Mouse (Mus musculus): ENCODE measurements around the gene Pcdh9. TPM values are rescaled to one million over a fixed set of nuclear protein-coding genes. Genes with fewer than 3 reads are reported as not detected.
A peak's percentile ranks its signal among the peaks of the same experiment; 100 is the strongest.

The Pcdh9 gene
- polyA plus RNA-seq, 1 experiment from 2014 or later: 50.9 TPM

DNA sequence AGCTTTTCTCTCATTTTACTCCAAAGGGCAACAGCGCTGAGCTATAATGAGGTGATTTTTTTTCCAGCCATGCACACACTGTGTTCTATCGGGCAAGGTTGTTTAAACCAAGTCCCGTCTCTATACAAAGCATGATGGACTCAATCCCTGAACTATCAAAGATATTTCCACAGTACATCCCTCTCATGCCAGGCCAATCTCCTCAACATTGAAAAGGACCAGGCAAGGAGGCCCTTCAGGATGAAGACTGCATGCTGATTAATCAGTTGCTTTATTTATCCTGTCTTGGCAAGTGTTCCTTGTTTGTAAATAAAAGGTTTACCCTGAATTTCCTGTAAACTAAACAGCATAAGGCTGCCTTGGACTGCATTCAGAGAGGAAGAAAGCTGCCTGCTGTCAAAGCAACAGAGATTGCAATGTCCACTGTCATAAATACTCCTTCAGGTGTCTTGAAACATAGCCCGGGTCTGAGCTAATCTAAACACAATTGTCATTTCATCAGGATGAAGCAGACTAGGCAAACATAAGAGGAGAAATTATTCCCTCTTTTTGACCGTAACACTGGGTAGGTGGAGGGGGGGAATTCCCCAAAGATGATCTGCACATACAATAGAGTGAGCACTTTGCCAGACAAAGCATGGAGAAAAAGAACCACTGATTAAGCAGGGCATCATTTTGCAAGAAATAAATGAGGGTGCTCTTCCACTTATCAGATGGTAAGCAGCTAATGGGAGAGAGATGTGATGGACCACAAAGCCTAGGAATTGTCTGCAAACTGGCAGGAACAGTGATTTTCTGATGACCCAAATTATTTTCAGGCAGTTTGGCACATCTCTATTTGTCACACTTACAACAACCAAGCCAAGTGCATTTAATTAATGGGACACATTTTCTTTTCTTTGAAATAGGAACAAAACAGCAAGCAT, 822.8 kb downstream of the Pcdh9 start:
- peak overlapping the region; percentile 49 for H3K27ac ChIP-seq (ENCODE audit: low read depth, low read length)
- no peak overlapping the region for H3K9ac ChIP-seq (ENCODE audit: low read depth, low read length)
- 53% methylated on average over 5 of the region's 5 CpGs for WGBS
- H3K4me2 ChIP-seq (replicated peaks; ENCODE audit: low read depth, low read length): no peak overlapping the region
- no peaks in the 10 kb centered on the region for H3K4me1 ChIP-seq (replicated peaks; ENCODE audit: control insufficient read depth, insufficient read depth, low read length)
- no peak overlapping the region for H3K4me3 ChIP-seq (ENCODE audit: low read depth, low read length)
- H3K9me3 ChIP-seq (ENCODE audit: control insufficient read depth, low read length): no peaks in the 10 kb centered on the region
- H3K27me3 ChIP-seq (ENCODE audit: control insufficient read depth, insufficient read depth, low read length): no peaks in the 10 kb centered on the region
- H3K36me3 ChIP-seq (ENCODE audit: control insufficient read depth, insufficient read depth, low read length): no peaks in the 10 kb centered on the region
- ATAC-seq (ENCODE audit: low FRiP score): peak; percentile 70
- DNase-seq (ENCODE audit: low spot score): no peak

DNA sequence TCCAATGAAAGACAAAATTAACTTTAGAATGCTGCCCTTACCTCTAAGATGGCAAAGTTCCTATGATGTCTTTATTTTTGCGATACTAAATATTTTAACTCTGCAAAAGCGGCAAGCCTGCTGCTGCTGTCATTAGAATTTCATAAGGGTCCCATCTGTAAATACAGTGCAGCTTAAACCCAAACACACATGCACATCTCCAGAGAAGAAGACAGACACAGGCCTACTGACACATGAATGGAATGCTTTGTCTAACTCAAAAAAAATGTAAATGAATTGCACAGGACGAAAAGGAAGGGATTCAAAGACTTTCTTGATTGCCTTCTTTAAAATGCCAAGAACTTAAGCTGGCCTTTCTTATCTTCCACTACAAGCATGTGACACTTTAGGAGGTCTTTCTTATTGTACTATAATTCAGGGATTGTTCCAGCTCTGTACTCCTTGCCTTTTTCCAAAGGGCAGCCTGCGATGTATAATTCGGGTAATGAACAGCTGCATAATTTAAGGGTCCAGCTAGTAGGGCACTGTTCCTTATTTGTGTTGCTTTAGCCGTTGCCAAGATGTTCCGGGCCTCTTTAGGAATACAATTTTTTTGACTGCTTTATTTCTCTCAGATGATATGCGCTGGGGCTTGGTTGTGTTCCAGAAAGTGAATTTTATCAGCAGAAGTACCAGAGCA, 823.6 kb downstream of the Pcdh9 start:
- no peak for DNase-seq (ENCODE audit: low spot score)
- 47% methylated on average over 8 of the region's 8 CpGs for WGBS
- no peaks in the 10 kb centered on the region for H3K27me3 ChIP-seq (ENCODE audit: control insufficient read depth, insufficient read depth, low read length)
- no peaks in the 10 kb centered on the region for H3K36me3 ChIP-seq (ENCODE audit: control insufficient read depth, insufficient read depth, low read length)
- no peaks in the 10 kb centered on the region for H3K4me1 ChIP-seq (replicated peaks; ENCODE audit: control insufficient read depth, insufficient read depth, low read length)
- peak; percentile 89 for ATAC-seq (ENCODE audit: low FRiP score)
- no peak overlapping the region for H3K4me3 ChIP-seq (ENCODE audit: low read depth, low read length)
- no peak overlapping the region for H3K9ac ChIP-seq (ENCODE audit: low read depth, low read length)
- no peak overlapping the region; the same call in 1 of the 2 replicates for H3K27ac ChIP-seq (ENCODE audit: low read depth, low read length)
- H3K4me2 ChIP-seq (replicated peaks; ENCODE audit: low read depth, low read length): no peak overlapping the region
- H3K9me3 ChIP-seq (ENCODE audit: control insufficient read depth, low read length): no peaks in the 10 kb centered on the region

DNA sequence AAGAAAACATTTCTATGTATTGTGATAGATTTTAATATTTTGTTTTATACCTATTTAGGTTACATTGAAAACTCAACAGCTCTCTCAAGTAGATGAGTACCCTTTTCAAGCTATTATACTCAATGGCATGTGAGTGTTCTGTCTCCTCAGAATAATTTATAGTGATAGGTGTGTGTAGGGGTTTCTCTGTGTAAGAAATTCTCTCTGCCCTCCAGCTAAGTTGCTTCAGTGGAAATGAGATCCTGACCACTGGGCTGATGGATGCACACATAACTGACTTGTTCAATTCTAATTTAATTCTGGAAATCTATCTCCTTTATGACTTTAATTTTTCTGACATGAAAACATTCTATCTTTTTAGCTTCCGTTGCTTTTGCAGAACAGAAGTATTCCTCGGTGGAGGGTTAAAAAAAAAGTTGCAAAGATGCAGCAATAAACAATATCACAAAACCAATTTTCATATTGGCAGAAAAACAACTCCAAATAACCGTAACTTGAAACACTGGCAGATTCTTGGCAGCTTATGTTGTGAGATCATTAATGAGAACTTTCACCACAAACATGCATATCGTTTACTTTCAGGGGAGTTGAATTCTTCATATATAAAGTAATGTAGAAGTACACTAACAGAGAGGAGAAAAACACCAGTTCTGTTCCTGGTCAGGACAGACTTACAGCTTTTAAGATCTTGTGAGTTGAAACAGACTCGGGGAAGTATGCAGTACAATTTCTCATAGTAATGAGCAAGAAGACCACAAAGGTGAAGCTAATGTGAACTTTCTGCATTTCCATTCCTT, 828.5 kb downstream of the Pcdh9 start:
- H3K4me3 ChIP-seq (ENCODE audit: low read depth, low read length): no peak overlapping the region
- no peaks in the 10 kb centered on the region for H3K9me3 ChIP-seq (ENCODE audit: control insufficient read depth, low read length)
- 87% methylated on average over 5 of the region's 5 CpGs for WGBS
- ATAC-seq (ENCODE audit: low FRiP score) (no peak), DNase-seq (ENCODE audit: low spot score) (no peak)
- no peak overlapping the region for H3K4me2 ChIP-seq (replicated peaks; ENCODE audit: low read depth, low read length)
- no peak overlapping the region for H3K9ac ChIP-seq (ENCODE audit: low read depth, low read length)
- H3K4me1 ChIP-seq (replicated peaks; ENCODE audit: control insufficient read depth, insufficient read depth, low read length): no peaks in the 10 kb centered on the region
- no peaks in the 10 kb centered on the region for H3K27me3 ChIP-seq (ENCODE audit: control insufficient read depth, insufficient read depth, low read length)
- no peak overlapping the region for H3K27ac ChIP-seq (ENCODE audit: low read depth, low read length)
- H3K36me3 ChIP-seq (ENCODE audit: control insufficient read depth, insufficient read depth, low read length): no peaks in the 10 kb centered on the region

DNA sequence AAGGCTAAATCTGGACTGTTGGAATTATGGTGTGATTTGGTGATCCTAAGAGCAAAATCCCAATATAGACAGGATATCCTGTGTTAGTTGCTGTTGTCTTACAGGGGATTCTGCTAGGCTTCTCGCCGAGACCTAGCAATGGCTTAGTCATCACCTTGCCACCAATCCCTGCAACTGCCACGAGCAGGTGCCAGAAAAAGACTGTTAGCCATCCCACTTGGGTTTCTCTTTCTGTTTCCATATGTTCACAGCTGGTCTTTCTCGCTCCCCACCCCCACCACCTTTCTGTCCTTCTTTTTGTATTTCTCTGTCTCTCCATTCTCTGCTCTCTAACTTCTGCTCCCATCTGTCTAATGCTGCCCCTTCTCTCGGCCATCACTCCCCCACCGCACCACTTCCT, 831.7 kb downstream of the Pcdh9 start:
- no peaks in the 10 kb centered on the region for H3K4me1 ChIP-seq (replicated peaks; ENCODE audit: control insufficient read depth, insufficient read depth, low read length)
- H3K9me3 ChIP-seq (ENCODE audit: control insufficient read depth, low read length): no peaks in the 10 kb centered on the region
- no peak overlapping the region for H3K9ac ChIP-seq (ENCODE audit: low read depth, low read length)
- no peak for DNase-seq (ENCODE audit: low spot score)
- H3K4me3 ChIP-seq (ENCODE audit: low read depth, low read length): no peak overlapping the region
- no peaks in the 10 kb centered on the region for H3K27me3 ChIP-seq (ENCODE audit: control insufficient read depth, insufficient read depth, low read length)
- whole genome bisulfite sequencing: 87% methylated on average over 6 of the region's 6 CpGs
- no peaks in the 10 kb centered on the region for H3K36me3 ChIP-seq (ENCODE audit: control insufficient read depth, insufficient read depth, low read length)
- ATAC-seq (ENCODE audit: low FRiP score): no peak
- H3K4me2 ChIP-seq (replicated peaks; ENCODE audit: low read depth, low read length): no peak overlapping the region
- H3K27ac ChIP-seq (ENCODE audit: low read depth, low read length): no peak overlapping the region

DNA sequence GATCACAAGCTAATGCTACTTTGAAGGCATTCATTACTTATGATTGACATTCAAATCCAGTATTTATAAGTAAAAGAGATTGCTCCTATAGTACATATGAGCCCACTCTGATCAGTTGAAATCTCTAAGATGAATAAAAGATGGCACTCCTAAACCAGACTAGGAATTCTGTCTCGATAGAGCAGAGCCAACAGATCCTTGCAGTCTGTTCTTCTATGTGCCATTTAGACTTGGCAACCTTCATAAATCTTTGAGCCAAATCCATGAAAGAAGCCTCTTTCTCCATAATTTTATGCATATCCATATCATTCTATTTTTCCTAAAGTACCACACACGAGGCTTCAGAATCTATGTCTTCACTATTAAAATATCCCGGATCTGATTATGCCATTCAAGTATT, 834.5 kb downstream of the Pcdh9 start:
- WGBS: 85% methylated on average over 3 of the region's 3 CpGs
- Histone ChIP-seq H3K27ac (ENCODE audit: low read depth, low read length) (no peak overlapping the region), H3K4me2 (replicated peaks; ENCODE audit: low read depth, low read length) (no peak overlapping the region), H3K9ac (ENCODE audit: low read depth, low read length) (no peak overlapping the region), H3K27me3 (ENCODE audit: control insufficient read depth, insufficient read depth, low read length) (no peaks in the 10 kb centered on the region), H3K36me3 (ENCODE audit: control insufficient read depth, insufficient read depth, low read length) (no peaks in the 10 kb centered on the region), H3K4me3 (ENCODE audit: low read depth, low read length) (no peak overlapping the region), H3K9me3 (ENCODE audit: control insufficient read depth, low read length) (no peaks in the 10 kb centered on the region), H3K4me1 (replicated peaks; ENCODE audit: control insufficient read depth, insufficient read depth, low read length) (no peaks in the 10 kb centered on the region)
- DNase-seq (ENCODE audit: low spot score) (no peak), ATAC-seq (ENCODE audit: low FRiP score) (no peak)

DNA sequence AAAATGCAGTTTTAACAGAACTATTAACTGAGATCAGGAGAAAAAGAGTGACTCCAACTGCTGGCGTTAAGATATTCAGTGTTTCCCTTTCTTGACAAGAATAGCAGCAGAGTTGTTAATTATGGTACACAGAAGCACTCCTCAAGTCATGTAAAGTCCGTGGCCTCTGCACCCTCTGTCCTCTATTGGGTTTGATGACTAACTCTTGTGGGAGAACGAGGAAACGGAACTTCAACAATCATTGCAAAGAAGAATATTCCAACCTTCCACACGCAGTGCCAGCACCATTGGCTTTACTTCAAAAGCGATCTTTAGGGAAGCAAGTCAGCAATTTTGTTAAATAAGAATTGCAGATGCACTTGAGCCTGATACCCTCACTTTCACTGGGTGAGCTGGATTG, 849.9 kb downstream of the Pcdh9 start:
- Histone ChIP-seq H3K27ac (ENCODE audit: low read depth, low read length) (no peak overlapping the region), H3K36me3 (ENCODE audit: control insufficient read depth, insufficient read depth, low read length) (no peaks in the 10 kb centered on the region), H3K27me3 (ENCODE audit: control insufficient read depth, insufficient read depth, low read length) (no peaks in the 10 kb centered on the region), H3K4me1 (replicated peaks; ENCODE audit: control insufficient read depth, insufficient read depth, low read length) (no peaks in the 10 kb centered on the region), H3K4me3 (ENCODE audit: low read depth, low read length) (no peak overlapping the region), H3K9ac (ENCODE audit: low read depth, low read length) (no peak overlapping the region), H3K9me3 (ENCODE audit: control insufficient read depth, low read length) (no peaks in the 10 kb centered on the region), H3K4me2 (replicated peaks; ENCODE audit: low read depth, low read length) (no peak overlapping the region)
- 86% methylated on average over 6 of the region's 6 CpGs for WGBS
- no peak for ATAC-seq (ENCODE audit: low FRiP score)
- DNase-seq (ENCODE audit: low spot score): no peak

DNA sequence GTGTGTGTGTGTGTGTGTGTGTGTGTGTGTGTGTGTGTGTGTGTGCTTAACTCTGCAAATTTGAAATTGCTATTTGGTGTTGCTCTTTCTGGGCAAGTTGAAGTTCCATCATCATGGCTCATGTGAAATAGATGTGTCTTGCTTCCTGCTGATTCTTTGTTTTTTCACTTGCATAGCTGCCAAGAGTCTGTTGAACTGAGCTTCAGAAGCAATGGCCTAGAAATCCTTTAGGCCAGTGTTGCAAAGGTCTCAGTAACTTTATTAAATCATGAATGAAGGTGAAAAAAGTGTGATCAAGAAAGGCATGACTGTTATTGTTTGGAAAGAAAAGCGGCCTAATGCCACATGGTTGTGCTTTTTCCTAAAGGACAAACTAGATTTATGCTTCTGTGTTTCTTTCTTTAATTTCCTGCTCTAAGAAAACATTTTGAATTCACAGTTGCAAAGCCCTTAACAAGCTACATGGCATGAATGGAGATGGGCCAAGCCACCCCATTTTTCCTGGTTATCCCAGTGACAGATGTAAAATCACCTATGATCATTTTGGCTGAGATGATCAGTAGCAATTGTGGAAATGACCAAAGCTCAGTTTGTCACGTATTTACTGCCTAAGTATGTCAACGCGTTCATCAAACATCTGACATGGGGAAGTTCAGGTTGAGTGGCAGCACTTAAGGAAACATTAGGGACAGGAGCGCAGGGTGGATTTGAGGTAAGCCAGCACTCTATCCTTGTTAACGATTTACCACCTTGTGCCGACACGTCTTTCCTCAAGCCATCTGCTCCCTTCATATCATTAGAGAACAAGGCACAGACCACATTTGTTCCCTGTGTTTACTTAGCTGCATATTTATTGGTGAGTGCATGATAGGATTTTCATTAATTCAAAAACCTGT, 850.9 kb downstream of the Pcdh9 start:
- Histone ChIP-seq H3K27ac (ENCODE audit: low read depth, low read length) (no peak overlapping the region), H3K27me3 (ENCODE audit: control insufficient read depth, insufficient read depth, low read length) (no peaks in the 10 kb centered on the region), H3K4me3 (ENCODE audit: low read depth, low read length) (no peak overlapping the region), H3K36me3 (ENCODE audit: control insufficient read depth, insufficient read depth, low read length) (no peaks in the 10 kb centered on the region), H3K9ac (ENCODE audit: low read depth, low read length) (no peak overlapping the region), H3K4me2 (replicated peaks; ENCODE audit: low read depth, low read length) (no peak overlapping the region), H3K9me3 (ENCODE audit: control insufficient read depth, low read length) (no peaks in the 10 kb centered on the region), H3K4me1 (replicated peaks; ENCODE audit: control insufficient read depth, insufficient read depth, low read length) (no peaks in the 10 kb centered on the region)
- DNase-seq (ENCODE audit: low spot score): no peak
- WGBS: 77% methylated on average over 8 of the region's 8 CpGs
- ATAC-seq (ENCODE audit: low FRiP score): no peak

All from hindbrain, embryonic 11.5 days (tissue).